Mouse (Mus musculus) adrenal gland (tissue): ENCODE results near the gene Aldh1a3.

Source experiments
- intact Hi-C: fragments of 180-260 bp; cut with DNase I; formaldehyde crosslinking; loops from one replicate; pipeline ENCODE4 v1.15.1; 2025
- long read RNA-seq, 2 experiments: library from polyadenylated mRNA; unstranded; transcript quantifications; one replicate each; pipeline ENCODE4 v2.0.0; 2020; ENCODE audit warnings: borderline replicate concordance in 1 of 2; ENCODE audit not compliant: insufficient replicate concordance in 1 of 2

Aldh1a3 gene
- long read RNA-seq, experiment 1, partial matches to known transcripts: 3 of 7 reads
- long read RNA-seq, experiment 1, other reads (novel, unspliced or antisense): 0 of 7 reads
- long read RNA-seq, experiment 2, partial matches to known transcripts: 5 of 7 reads
- long read RNA-seq, experiment 2, other reads (novel, unspliced or antisense): 1 of 7 reads

DNA sequence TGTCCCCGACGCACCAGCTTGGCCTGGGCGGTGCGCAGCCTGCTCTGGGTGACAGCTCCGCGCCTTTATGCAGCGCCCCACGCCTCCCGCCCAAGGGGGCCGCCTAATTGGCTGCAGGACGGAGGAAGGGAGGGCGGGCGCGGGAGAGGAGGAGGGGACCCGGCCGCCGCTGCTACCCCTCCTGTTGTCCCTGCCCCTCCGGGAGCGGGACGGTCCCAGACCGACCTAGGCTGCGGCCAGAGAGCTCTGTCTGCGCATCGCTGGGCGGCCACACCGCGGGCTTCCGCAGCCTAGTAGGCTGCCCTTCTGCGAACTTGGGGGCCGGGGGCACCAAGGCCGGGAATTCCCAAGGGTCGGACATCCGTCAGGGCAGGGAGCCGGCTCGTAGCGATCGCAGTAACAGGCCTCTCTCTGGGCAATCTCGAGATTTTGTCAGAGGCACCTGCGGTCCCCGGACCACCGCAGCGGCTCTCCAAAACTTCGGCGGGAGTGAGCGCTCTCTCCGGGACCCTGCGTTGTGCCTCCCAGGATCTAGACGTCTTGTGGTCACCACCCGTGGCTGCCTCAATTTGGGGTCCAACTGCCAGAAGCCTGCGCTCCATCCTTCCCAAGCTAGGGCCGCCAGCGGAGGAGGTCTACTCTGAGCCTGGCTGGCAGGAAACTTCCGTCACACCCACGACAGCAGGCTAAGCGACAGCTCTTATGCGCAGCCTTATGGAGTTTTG, at the start of gene Aldh1a3:
Aldh1a3 (minus strand) TSS at position 81 of the 725 bp plus-strand sequence.
- intact Hi-C loops: no loop called here

GRCm38 (mm10) chr7:66476289-66476688, 49.0 kb upstream of the Aldh1a3 start:
- intact Hi-C loops: no loop called here

DNA sequence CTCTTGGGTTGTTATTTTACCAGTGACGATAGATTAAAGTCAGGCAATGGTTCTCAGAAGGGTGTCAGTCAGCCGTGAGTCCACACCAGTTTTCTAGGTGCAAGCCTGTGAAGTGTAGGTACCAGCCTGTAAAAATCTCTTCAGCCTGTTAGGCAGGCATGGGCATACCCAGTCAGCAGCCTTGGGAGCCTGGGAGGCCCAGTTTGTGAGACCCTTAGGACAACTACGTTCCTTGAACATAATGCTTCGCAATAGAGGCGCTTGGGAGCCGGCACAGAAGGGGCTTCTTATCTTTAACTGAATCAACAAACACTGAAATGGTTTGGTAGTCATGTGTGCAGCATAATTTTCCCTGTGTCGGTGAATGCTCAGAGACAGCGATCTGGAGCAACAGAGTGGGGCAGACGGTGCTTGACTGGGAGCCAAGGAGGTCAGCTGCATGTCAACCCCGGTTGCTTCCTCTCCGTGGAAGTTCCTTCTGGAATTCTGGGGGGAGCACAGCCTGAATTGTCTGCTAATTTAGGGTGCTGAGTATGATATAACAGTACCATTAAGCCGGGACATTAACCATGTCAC, 44.4 kb upstream of the Aldh1a3 start:
- intact Hi-C loops: no loop called here

DNA sequence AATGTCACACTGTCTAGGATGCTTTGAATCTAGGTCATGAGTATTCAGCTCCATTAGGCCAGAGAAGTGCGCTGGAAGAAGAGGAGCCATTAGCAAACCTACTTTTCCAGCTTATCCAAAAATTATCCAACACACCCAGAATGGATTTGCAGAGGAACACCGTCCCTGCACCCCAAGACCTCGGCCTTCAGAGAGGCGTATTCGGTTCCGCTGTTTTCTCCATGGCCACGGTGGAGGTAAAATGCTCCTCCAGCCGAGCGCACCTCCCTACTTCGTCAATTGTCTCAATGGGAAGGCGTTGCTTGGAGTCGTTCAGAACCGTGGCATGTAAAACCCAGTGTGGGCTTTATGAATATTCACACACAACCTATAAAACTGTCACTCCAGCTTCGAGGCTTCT, 39.3 kb upstream of the Aldh1a3 start:
- intact Hi-C loops: no loop called here

- intact Hi-C loops: no loop called here
Observed at GRCm38 (mm10) chr7:66465241-66465640, 37.9 kb upstream of the Aldh1a3 start.

- intact Hi-C loops: no loop called here
Observed at GRCm38 (mm10) chr7:66463081-66463480, 35.8 kb upstream of the Aldh1a3 start.

GRCm38 (mm10) chr7:66451622-66452295, 24.4 kb upstream of the Aldh1a3 start:
- intact Hi-C loops: no loop called here

- intact Hi-C loops: no loop called here
Observed at GRCm38 (mm10) chr7:66449971-66450752, 22.8 kb upstream of the Aldh1a3 start.

- intact Hi-C loops: no loop called here
Observed at GRCm38 (mm10) chr7:66448786-66449540, 21.6 kb upstream of the Aldh1a3 start.

DNA sequence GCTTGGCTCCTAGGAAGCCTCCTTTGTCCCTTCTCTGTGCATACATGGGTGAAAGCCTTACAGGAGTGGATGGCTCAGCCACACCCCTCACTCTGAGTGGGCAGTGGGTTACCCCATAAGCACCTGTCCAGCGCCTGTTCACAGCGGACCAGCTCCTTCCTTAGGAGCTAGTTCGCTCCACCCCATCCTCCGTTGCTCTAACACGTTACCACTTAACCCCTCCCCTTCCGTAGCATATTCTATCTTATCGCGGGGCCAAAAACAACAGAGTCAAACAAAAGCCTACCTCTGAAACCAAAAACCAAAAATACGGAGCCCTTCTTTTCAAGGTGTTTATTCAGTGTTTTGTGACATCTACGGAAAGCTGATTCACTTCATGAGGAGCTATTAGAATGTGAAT, 21.0 kb upstream of the Aldh1a3 start:
- intact Hi-C loops: no loop called here

DNA sequence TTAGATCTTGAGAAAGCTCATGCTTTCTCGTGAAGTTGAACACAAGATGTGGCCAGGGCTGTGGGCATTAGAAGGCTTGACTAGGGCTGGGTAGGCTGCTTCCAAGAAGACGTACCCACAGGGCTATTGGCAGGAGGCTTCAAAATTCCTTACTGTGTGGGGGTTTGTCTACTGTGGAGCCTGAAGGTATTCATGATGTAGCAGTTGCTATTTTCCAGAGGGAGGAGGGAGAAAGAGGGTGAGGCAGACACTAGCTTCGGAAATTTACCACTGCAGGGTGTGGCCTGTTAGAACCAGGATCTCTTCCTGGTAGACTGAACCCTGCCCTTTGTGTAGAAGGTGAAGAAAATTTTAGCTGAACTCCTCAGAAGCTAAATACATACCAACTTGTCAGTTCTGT, 19.5 kb upstream of the Aldh1a3 start:
- intact Hi-C loops: no loop called here

- intact Hi-C loops: no loop called here
Observed at GRCm38 (mm10) chr7:66445117-66445905, 18.0 kb upstream of the Aldh1a3 start.

DNA sequence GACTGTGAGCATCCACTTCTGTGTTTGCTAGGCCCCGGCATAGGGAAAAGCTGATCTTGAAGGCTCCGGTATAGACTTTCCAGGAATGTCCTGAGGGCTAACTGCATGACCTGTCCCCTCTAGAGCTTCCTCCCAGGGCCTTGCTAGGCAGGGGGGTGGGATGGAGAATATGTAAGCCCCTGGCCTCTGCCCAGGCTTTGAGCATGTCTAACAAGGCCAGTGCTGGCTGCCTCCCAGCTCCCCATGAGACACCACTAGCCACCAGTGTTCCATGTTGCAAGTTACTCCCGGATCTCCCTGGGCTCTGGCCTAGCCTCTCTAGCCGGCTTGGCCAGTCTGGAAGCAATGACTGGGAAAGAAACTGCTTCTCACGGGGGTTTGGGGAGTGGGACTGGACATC, 17.4 kb upstream of the Aldh1a3 start:
- intact Hi-C loops: no loop called here

GRCm38 (mm10) chr7:66442501-66443369, 15.4 kb upstream of the Aldh1a3 start:
- intact Hi-C loops: no loop called here

DNA sequence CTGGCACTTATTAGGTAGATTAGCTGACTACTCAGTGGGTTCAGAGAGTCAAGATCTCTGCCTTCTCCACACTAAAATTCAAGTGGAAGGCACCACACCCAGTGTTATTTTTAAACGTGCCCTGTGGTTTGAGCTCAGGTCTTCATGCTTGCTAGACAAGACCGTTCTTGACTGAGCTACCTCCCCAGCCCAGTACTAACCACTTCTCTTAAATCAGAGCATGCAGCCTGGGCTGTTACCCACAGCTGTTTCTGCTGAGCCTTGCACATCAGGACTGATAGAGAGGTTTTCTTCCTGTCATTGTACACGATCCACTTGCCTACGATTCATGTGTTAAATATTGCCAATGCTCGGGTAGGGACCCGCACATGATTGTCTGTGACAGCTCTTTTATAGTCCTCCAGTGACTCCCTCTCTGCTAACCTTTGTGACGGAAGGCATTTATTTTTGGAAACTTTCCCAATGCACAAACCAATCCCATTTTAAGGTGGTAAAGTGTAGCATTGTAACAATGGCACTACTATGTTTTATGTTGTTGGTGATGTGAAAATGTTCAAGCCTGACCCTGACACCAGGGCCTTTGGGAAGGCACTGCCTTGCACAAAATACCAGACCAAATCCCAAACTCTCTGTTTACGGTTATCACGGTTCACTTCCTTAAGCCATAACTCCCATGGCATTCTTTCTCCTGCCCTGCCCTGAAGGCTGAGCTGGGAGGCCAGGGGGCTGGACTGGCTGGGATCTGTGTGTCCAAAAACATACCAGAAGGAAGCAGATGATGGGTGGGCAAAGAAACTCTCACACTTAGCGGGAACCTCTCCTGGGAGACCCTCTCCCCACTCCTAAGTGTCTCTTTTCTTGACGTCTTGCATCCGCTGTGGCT, 11.7 kb upstream of the Aldh1a3 start:
- intact Hi-C loops: no loop called here

DNA sequence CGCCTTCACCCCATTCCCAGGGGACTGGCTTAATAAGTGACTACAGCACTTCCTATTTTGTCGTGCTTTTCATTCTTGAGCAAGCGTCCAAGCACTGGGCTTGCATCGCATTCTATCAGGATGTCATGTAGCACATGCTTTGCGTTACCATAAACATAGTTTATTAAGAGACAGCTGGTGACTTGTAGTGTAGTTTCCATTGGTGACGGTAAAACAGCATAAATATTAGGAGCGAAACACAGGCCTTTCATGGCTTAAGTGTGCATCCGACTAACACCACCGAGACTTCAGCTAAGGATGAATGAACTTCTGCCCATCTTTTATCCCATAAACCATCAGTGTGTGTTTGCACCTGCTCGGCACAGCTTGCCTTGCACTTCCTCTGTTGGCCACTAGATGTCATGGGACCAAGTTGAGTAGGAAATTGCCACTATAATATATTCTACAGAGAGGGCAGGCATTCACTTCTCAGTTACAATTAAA, 7.2 kb upstream of the Aldh1a3 start:
- intact Hi-C loops: loop anchor here (2.0 kb wide), 1 partner anchor 226 kb away; no protein-coding TSS in a partner anchor

GRCm38 (mm10) chr7:66427053-66427436, 272 bp downstream of the Aldh1a3 start:
- intact Hi-C loops: no loop called here

- intact Hi-C loops: no loop called here
Observed at GRCm38 (mm10) chr7:66421903-66422302, 5.4 kb downstream of the Aldh1a3 start.
